Mouse (Mus musculus) adrenal gland, adult 10 weeks (tissue): Measurements from ENCODE around the gene Gm3264. TPM values are rescaled to one million over a fixed set of nuclear protein-coding genes. Genes with fewer than 3 reads are reported as not detected.

Experiments used
- polyA plus RNA-seq: library from polyadenylated mRNA; stranded (reverse); fragments of 350-450 nt; fragmentation: Illumina TruSeq; extraction: RNeasy Lipid Tissue Mini Kit (QIAGEN cat#74804); gene quantifications from one replicate; pipeline ENCODE4 v1.2.3, GENCODE M21; 2014; ENCODE audit warnings: low read depth, low replicate concordance

Gene Gm3264
- polyA plus RNA-seq = not detected

GRCm38 (mm10) chr14:4855299-4855980 lies at the start of gene Gm3264:
Gene Gm3264 (plus strand): TSS chr14:4855576.

GRCm38 (mm10) chr14:4837806-4838205 lies 17.6 kb upstream of the Gm3264 start, which contains the start of gene Gm3269:
Gene Gm3269 (plus strand): TSS chr14:4838106.

GRCm38 (mm10) chr14:4892116-4892515 lies 36.7 kb downstream of the Gm3264 start, which contains the start of gene Gm3278:
Gene Gm3278 (plus strand): TSS chr14:4892416.

Other genes with a start within 250 kb of the Gm3264 start
- gene Gm8159, start 223.2 kb upstream of the Gm3264 start, polyA plus RNA-seq = not detected
- not detected for gene Gm3239, start 191.4 kb upstream of the Gm3264 start, polyA plus RNA-seq
- gene Gm7876, start 146.3 kb upstream of the Gm3264 start, polyA plus RNA-seq = not detected
- gene Gm3252, start 128.8 kb upstream of the Gm3264 start, polyA plus RNA-seq = not detected
- not detected for gene Gm9602, start 79.2 kb upstream of the Gm3264 start, polyA plus RNA-seq
- gene Gm3269, start 17.5 kb upstream of the Gm3264 start, polyA plus RNA-seq = not detected
- gene Gm3278, start 36.8 kb downstream of the Gm3264 start, polyA plus RNA-seq = not detected
- not detected for gene Gm8297, start 128.4 kb downstream of the Gm3264 start, polyA plus RNA-seq
- gene Gm3298, start 160.3 kb downstream of the Gm3264 start, polyA plus RNA-seq = not detected
- gene 4930555G01Rik, start 195.1 kb downstream of the Gm3264 start, polyA plus RNA-seq = not detected
- gene Gm8281, start 215.5 kb downstream of the Gm3264 start, polyA plus RNA-seq = 1.6 TPM